Mouse (Mus musculus): Measurements from ENCODE around the gene Ctnnd2. TPM values are rescaled to one million over a fixed set of nuclear protein-coding genes. Genes with fewer than 3 reads are reported as not detected.

Ctnnd2 gene
- polyA plus RNA-seq, 1 experiment from 2014 or later: 0.85 TPM

- H3K9me3 ChIP-seq (ENCODE audit: control insufficient read depth, low read length): no peaks in the 10 kb centered on the region
- H3K4me1 ChIP-seq (replicated peaks; ENCODE audit: control insufficient read depth, insufficient read depth, low read length): no peaks in the 10 kb centered on the region
- ATAC-seq (replicated peaks; ENCODE audit: low FRiP score): no peak
- no peak overlapping the region for H3K4me2 ChIP-seq
- H3K27me3 ChIP-seq (replicated peaks; ENCODE audit: control insufficient read depth, insufficient read depth, low read length): no peaks in the 10 kb centered on the region
- no peak overlapping the region for H3K9ac ChIP-seq (ENCODE audit: low read depth, low read length)
- H3K27ac ChIP-seq (ENCODE audit: low read depth, low read length): no peak overlapping the region
- WGBS: 70% methylated on average over 5 of the region's 5 CpGs
- DNase-seq (ENCODE audit: low spot score): no peak
- no peaks in the 10 kb centered on the region for H3K36me3 ChIP-seq (ENCODE audit: control insufficient read depth, insufficient read depth, low read length)
- H3K4me3 ChIP-seq (ENCODE audit: low read depth, low read length): no peak overlapping the region
Observed at GRCm38 (mm10) chr15:30931906-30932305, 759.5 kb downstream of the Ctnnd2 start.

- H3K4me1 ChIP-seq (replicated peaks; ENCODE audit: control insufficient read depth, insufficient read depth, low read length): no peaks in the 10 kb centered on the region
Observed at GRCm38 (mm10) chr15:30945863-30946262, 773.5 kb downstream of the Ctnnd2 start.

GRCm38 (mm10) chr15:30958513-30958912 is 786.1 kb downstream of the Ctnnd2 start:
- Histone ChIP-seq H3K9me3 (ENCODE audit: control insufficient read depth, low read length) (no peaks in the 10 kb centered on the region), H3K4me2 (no peak overlapping the region), H3K27me3 (replicated peaks; ENCODE audit: control insufficient read depth, insufficient read depth, low read length) (no peaks in the 10 kb centered on the region), H3K9ac (ENCODE audit: low read depth, low read length) (no peak overlapping the region), H3K27ac (ENCODE audit: low read depth, low read length) (no peak overlapping the region), H3K4me1 (replicated peaks; ENCODE audit: control insufficient read depth, insufficient read depth, low read length) (no peaks in the 10 kb centered on the region), H3K36me3 (ENCODE audit: control insufficient read depth, insufficient read depth, low read length) (no peaks in the 10 kb centered on the region), H3K4me3 (ENCODE audit: low read depth, low read length) (no peak overlapping the region)
- DNase-seq (ENCODE audit: low spot score): no peak
- no peak for ATAC-seq (replicated peaks; ENCODE audit: low FRiP score)
- WGBS: 88% methylated on average over 4 of the region's 4 CpGs

More at GRCm38 (mm10) chr15:30945863-30946262, 773.5 kb downstream of the Ctnnd2 start:
- ATAC-seq (replicated peaks; ENCODE audit: low FRiP score) (no peak), DNase-seq (ENCODE audit: low spot score) (no peak)
- Histone ChIP-seq H3K27me3 (replicated peaks; ENCODE audit: control insufficient read depth, insufficient read depth, low read length) (no peaks in the 10 kb centered on the region), H3K9ac (ENCODE audit: low read depth, low read length) (no peak overlapping the region), H3K27ac (ENCODE audit: low read depth, low read length) (no peak overlapping the region), H3K36me3 (ENCODE audit: control insufficient read depth, insufficient read depth, low read length) (no peaks in the 10 kb centered on the region), H3K4me2 (no peak overlapping the region), H3K9me3 (ENCODE audit: control insufficient read depth, low read length) (no peaks in the 10 kb centered on the region), H3K4me3 (ENCODE audit: low read depth, low read length) (no peak overlapping the region)
- WGBS: 32% methylated on average over 1 of the region's 1 CpGs

- H3K36me3 ChIP-seq (ENCODE audit: control insufficient read depth, insufficient read depth, low read length): no peaks in the 10 kb centered on the region
- no peak for ATAC-seq (replicated peaks; ENCODE audit: low FRiP score)
Observed at GRCm38 (mm10) chr15:30962421-30963160, 790.2 kb downstream of the Ctnnd2 start.

GRCm38 (mm10) chr15:30964046-30964445 is 791.7 kb downstream of the Ctnnd2 start:
- Histone ChIP-seq H3K4me1 (replicated peaks; ENCODE audit: control insufficient read depth, insufficient read depth, low read length) (no peaks in the 10 kb centered on the region), H3K4me3 (ENCODE audit: low read depth, low read length) (no peak overlapping the region), H3K36me3 (ENCODE audit: control insufficient read depth, insufficient read depth, low read length) (no peaks in the 10 kb centered on the region), H3K4me2 (no peak overlapping the region), H3K27me3 (replicated peaks; ENCODE audit: control insufficient read depth, insufficient read depth, low read length) (no peaks in the 10 kb centered on the region), H3K9me3 (ENCODE audit: control insufficient read depth, low read length) (no peaks in the 10 kb centered on the region), H3K27ac (ENCODE audit: low read depth, low read length) (no peak overlapping the region), H3K9ac (ENCODE audit: low read depth, low read length) (no peak overlapping the region)
- ATAC-seq (replicated peaks; ENCODE audit: low FRiP score) (no peak), DNase-seq (ENCODE audit: low spot score) (no peak)
- 75% methylated on average over 7 of the region's 7 CpGs for WGBS

More at GRCm38 (mm10) chr15:30962421-30963160, 790.2 kb downstream of the Ctnnd2 start:
- no peaks in the 10 kb centered on the region for H3K9me3 ChIP-seq (ENCODE audit: control insufficient read depth, low read length)
- H3K27ac ChIP-seq (ENCODE audit: low read depth, low read length): no peak overlapping the region
- H3K4me2 ChIP-seq: no peak overlapping the region
- H3K4me3 ChIP-seq (ENCODE audit: low read depth, low read length): no peak overlapping the region
- DNase-seq (ENCODE audit: low spot score): no peak
- no peaks in the 10 kb centered on the region for H3K27me3 ChIP-seq (replicated peaks; ENCODE audit: control insufficient read depth, insufficient read depth, low read length)
- H3K4me1 ChIP-seq (replicated peaks; ENCODE audit: control insufficient read depth, insufficient read depth, low read length): no peaks in the 10 kb centered on the region
- WGBS: 76% methylated on average over 8 of the region's 8 CpGs
- H3K9ac ChIP-seq (ENCODE audit: low read depth, low read length): no peak overlapping the region

DNA sequence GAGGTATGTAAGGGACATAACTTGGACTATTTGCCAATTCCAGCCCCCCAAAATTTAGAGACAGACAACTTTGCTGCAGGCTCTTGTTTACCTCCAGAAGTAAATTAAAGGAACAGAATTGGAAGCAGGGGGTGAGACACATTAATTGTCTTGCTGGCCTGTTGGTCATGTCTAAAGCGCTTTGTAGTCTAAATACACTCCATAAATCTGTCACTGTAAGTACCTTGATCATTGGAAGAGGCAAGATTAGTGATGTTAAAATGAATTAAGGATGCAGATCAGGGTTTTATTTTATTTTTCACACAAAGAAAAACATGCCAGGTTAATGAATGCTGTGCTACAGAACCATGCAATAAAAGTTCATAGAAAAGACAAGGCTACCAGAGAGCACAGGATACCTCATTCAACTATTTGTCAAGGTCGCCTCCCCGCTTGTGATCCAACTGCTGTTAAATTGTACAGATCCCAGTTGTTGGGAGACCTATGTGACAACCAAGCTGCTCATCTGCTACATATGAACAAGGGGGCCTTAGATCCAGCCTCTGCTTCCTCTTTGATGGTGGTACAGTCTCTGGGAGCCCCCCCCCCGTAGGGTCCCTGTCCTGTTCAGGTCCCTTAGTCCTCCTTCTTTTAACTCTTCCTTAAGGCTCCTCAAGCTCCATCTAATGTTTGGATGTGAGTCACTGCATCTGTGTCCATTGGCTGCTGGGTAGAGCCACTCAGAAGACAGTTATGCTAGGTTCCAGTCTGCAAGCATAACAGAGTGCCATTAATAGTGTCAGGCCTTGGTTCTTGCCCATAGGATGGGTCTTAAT is 792.7 kb downstream of the Ctnnd2 start:
- no peaks in the 10 kb centered on the region for H3K9me3 ChIP-seq (ENCODE audit: control insufficient read depth, low read length)
- ATAC-seq (replicated peaks; ENCODE audit: low FRiP score): no peak
- no peak overlapping the region for H3K4me2 ChIP-seq
- H3K4me3 ChIP-seq (ENCODE audit: low read depth, low read length): no peak overlapping the region
- no peak overlapping the region for H3K27ac ChIP-seq (ENCODE audit: low read depth, low read length)
- no peaks in the 10 kb centered on the region for H3K36me3 ChIP-seq (ENCODE audit: control insufficient read depth, insufficient read depth, low read length)
- H3K9ac ChIP-seq (ENCODE audit: low read depth, low read length): no peak overlapping the region
- no peak for DNase-seq (ENCODE audit: low spot score)
- no peaks in the 10 kb centered on the region for H3K4me1 ChIP-seq (replicated peaks; ENCODE audit: control insufficient read depth, insufficient read depth, low read length)
- WGBS: 85% methylated on average over 4 of the region's 4 CpGs
- no peaks in the 10 kb centered on the region for H3K27me3 ChIP-seq (replicated peaks; ENCODE audit: control insufficient read depth, insufficient read depth, low read length)

DNA sequence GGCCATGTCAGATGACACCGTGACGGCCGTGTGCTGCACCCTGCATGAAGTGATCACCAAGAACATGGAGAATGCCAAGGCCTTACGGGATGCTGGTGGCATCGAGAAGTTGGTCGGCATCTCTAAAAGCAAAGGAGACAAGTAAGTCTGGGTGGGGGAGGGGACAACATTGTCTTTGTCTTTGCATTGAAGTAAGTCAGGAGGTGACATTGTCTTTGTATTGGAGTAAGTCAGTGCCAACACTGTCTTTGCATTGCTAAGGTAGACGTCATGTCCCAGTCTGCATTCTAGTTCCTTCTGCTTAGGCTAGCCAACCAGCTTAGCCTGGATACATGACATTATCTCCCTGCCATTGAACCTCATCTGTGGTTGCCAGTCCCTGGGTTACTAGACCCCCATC is 794.4 kb downstream of the Ctnnd2 start:
- Histone ChIP-seq H3K36me3 (ENCODE audit: control insufficient read depth, insufficient read depth, low read length) (no peaks in the 10 kb centered on the region), H3K4me1 (replicated peaks; ENCODE audit: control insufficient read depth, insufficient read depth, low read length) (no peaks in the 10 kb centered on the region), H3K4me2 (no peak overlapping the region), H3K27ac (ENCODE audit: low read depth, low read length) (no peak overlapping the region), H3K4me3 (ENCODE audit: low read depth, low read length) (no peak overlapping the region), H3K9ac (ENCODE audit: low read depth, low read length) (no peak overlapping the region), H3K9me3 (ENCODE audit: control insufficient read depth, low read length) (no peaks in the 10 kb centered on the region), H3K27me3 (replicated peaks; ENCODE audit: control insufficient read depth, insufficient read depth, low read length) (no peaks in the 10 kb centered on the region)
- WGBS: 88% methylated on average over 7 of the region's 7 CpGs
- ATAC-seq (replicated peaks; ENCODE audit: low FRiP score) (no peak), DNase-seq (ENCODE audit: low spot score) (no peak)

- Histone ChIP-seq H3K9ac (ENCODE audit: low read depth, low read length) (no peak overlapping the region), H3K27ac (ENCODE audit: low read depth, low read length) (no peak overlapping the region), H3K9me3 (ENCODE audit: control insufficient read depth, low read length) (no peaks in the 10 kb centered on the region), H3K36me3 (ENCODE audit: control insufficient read depth, insufficient read depth, low read length) (no peaks in the 10 kb centered on the region), H3K4me3 (ENCODE audit: low read depth, low read length) (no peak overlapping the region), H3K4me1 (replicated peaks; ENCODE audit: control insufficient read depth, insufficient read depth, low read length) (no peaks in the 10 kb centered on the region), H3K27me3 (replicated peaks; ENCODE audit: control insufficient read depth, insufficient read depth, low read length) (no peaks in the 10 kb centered on the region), H3K4me2 (no peak overlapping the region)
- ATAC-seq (replicated peaks; ENCODE audit: low FRiP score): no peak
- 75% methylated on average over 1 of the region's 1 CpGs for WGBS
- no peak for DNase-seq (ENCODE audit: low spot score)
Observed at GRCm38 (mm10) chr15:30974436-30974835, 802.0 kb downstream of the Ctnnd2 start.
